Mouse (Mus musculus) lung, postnatal 0 days (tissue): ENCODE results near the gene Cela3a.

Source experiments
- CTCF ChIP-seq: IDR thresholded peaks from 2 replicates; pipeline ENCODE4 v1.5.1; 2016; ENCODE audit warnings: antibody characterized with exemption, mild to moderate bottlenecking
- EP300 ChIP-seq: IDR thresholded peaks from 2 replicates; pipeline ENCODE4 v1.6.1; 2016; ENCODE audit warnings: antibody characterized with exemption, mild to moderate bottlenecking, control low read depth

GRCm38 (mm10) chr4:137393378-137394135, 16.0 kb downstream of the Cela3a start:
- TF ChIP-seq CTCF (no peak), EP300 (no peak)
